Mouse (Mus musculus) C2C12 (cell line): ENCODE measurements at regions not wholly inside any gene's neighbourhood (a gene's known extent, or its start where the extent isn't known, plus 50 kb on each side); places are given as distances from the start of the nearest gene placed in this dataset.

Experiments
- H3K27me3 ChIP-seq: one replicate; pipeline ENCODE4 v1.6.1; 2011; ENCODE audit not compliant: control insufficient read depth, insufficient read depth, insufficient read length
- H3K36me3 ChIP-seq: one replicate; pipeline ENCODE4 v1.6.1; 2011; ENCODE audit not compliant: control insufficient read depth, insufficient read depth
- H3K4me3 ChIP-seq: one replicate; pipeline ENCODE4 v1.5.1; 2011; ENCODE audit warnings: mild to moderate bottlenecking, control low read depth; ENCODE audit not compliant: poor library complexity, insufficient read depth, severe bottlenecking
- H3K79me2 ChIP-seq: one replicate; pipeline ENCODE4 v1.6.1; 2011; ENCODE audit not compliant: control insufficient read depth, insufficient read depth
- H3K79me3 ChIP-seq: one replicate; pipeline ENCODE4 v1.6.1; 2011; ENCODE audit warnings: low read depth, control low read depth
- H3ac ChIP-seq: one replicate; pipeline ENCODE3; 2011; ENCODE audit warnings: low read depth; ENCODE audit not compliant: control insufficient read depth, insufficient read length
- CEBPB ChIP-seq: IDR thresholded peaks from one replicate; pipeline ENCODE4 v1.6.1; 2011; ENCODE audit warnings: low read depth, mild to moderate bottlenecking, control low read depth, moderate library complexity
- CTCF ChIP-seq: IDR thresholded peaks from one replicate; pipeline ENCODE4 v1.5.1; 2011; ENCODE audit not compliant: control insufficient read depth, insufficient read depth, insufficient read length
- FOSL1 ChIP-seq: IDR thresholded peaks from one replicate; pipeline ENCODE4 v1.8.0; 2011; ENCODE audit warnings: mild to moderate bottlenecking, low read length; ENCODE audit not compliant: poor library complexity, insufficient read depth, severe bottlenecking
- MAX ChIP-seq: IDR thresholded peaks from one replicate; pipeline ENCODE4 v1.6.1; 2011; ENCODE audit warnings: mild to moderate bottlenecking, control low read depth
- MYOD1 ChIP-seq: IDR thresholded peaks from one replicate; pipeline ENCODE4 v1.6.1; 2011; ENCODE audit warnings: low read depth; ENCODE audit not compliant: control insufficient read depth, insufficient read length
- MYOG ChIP-seq: IDR thresholded peaks from one replicate; pipeline ENCODE4 v1.6.1; 2011; ENCODE audit not compliant: control insufficient read depth, insufficient read length; ENCODE audit errors: extremely low read depth
- USF1 ChIP-seq: IDR thresholded peaks from one replicate; pipeline ENCODE4 v1.6.1; 2011; ENCODE audit warnings: low read depth, mild to moderate bottlenecking, control low read depth, moderate library complexity

- TF ChIP-seq MYOD1, result no peak
- TF ChIP-seq CTCF, result peak; percentile 57
- Histone ChIP-seq H3K79me3 (no peaks in the 10 kb centered on the region), H3K36me3 (no peaks in the 10 kb centered on the region), H3ac (no peak overlapping the region), H3K4me3 (no peak overlapping the region), H3K27me3 (no peaks in the 10 kb centered on the region), H3K79me2 (no peaks in the 10 kb centered on the region)
Observed at GRCm38 (mm10) chr8:90000899-90001640, 347.1 kb downstream of the Tox3 start.

GRCm38 (mm10) chr8:89993743-89994142, 354.4 kb downstream of the Tox3 start:
- Histone ChIP-seq H3ac (no peak overlapping the region), H3K4me3 (no peak overlapping the region), H3K27me3 (no peaks in the 10 kb centered on the region), H3K79me3 (no peaks in the 10 kb centered on the region), H3K36me3 (no peaks in the 10 kb centered on the region), H3K79me2 (no peaks in the 10 kb centered on the region)
- no peak for TF ChIP-seq USF1
- no peak for TF ChIP-seq CTCF
- no peak for TF ChIP-seq FOSL1
- no peak for TF ChIP-seq MYOD1
- no peak for TF ChIP-seq MYOG

- TF ChIP-seq MYOG (no peak), MYOD1 (no peak), FOSL1 (no peak), MAX (no peak), CTCF (no peak), USF1 (no peak), CEBPB (no peak)
- Histone ChIP-seq H3K79me3 (no peaks in the 10 kb centered on the region), H3K4me3 (no peak overlapping the region), H3K79me2 (no peaks in the 10 kb centered on the region), H3K27me3 (no peaks in the 10 kb centered on the region), H3K36me3 (no peaks in the 10 kb centered on the region), H3ac (no peak overlapping the region)
Observed at GRCm38 (mm10) chr8:89983859-89984258, 364.3 kb downstream of the Tox3 start.

GRCm38 (mm10) chr8:89982551-89982950, 365.6 kb downstream of the Tox3 start:
- Histone ChIP-seq H3K27me3 (no peaks in the 10 kb centered on the region), H3K36me3 (no peaks in the 10 kb centered on the region), H3K79me3 (no peaks in the 10 kb centered on the region), H3K4me3 (no peak overlapping the region), H3K79me2 (no peaks in the 10 kb centered on the region), H3ac (no peak overlapping the region)
- TF ChIP-seq USF1, result no peak
- TF ChIP-seq CTCF, result no peak
- no peak for TF ChIP-seq MYOD1
- TF ChIP-seq CEBPB, result no peak
- TF ChIP-seq MAX, result no peak
- no peak for TF ChIP-seq MYOG
- no peak for TF ChIP-seq FOSL1

GRCm38 (mm10) chr8:89981320-89981719, 366.8 kb downstream of the Tox3 start:
- Histone ChIP-seq H3K27me3 (no peaks in the 10 kb centered on the region), H3K4me3 (no peak overlapping the region), H3K79me3 (no peaks in the 10 kb centered on the region), H3ac (no peak overlapping the region), H3K79me2 (no peaks in the 10 kb centered on the region), H3K36me3 (no peaks in the 10 kb centered on the region)
- no peak for TF ChIP-seq CEBPB
- TF ChIP-seq MYOG, result no peak
- no peak for TF ChIP-seq USF1
- no peak for TF ChIP-seq CTCF
- no peak for TF ChIP-seq MAX
- no peak for TF ChIP-seq FOSL1
- no peak for TF ChIP-seq MYOD1

GRCm38 (mm10) chr8:89980441-89980840, 367.7 kb downstream of the Tox3 start:
- Histone ChIP-seq H3K4me3 (no peak overlapping the region), H3K36me3 (no peaks in the 10 kb centered on the region), H3K79me2 (no peaks in the 10 kb centered on the region), H3K27me3 (no peaks in the 10 kb centered on the region), H3K79me3 (no peaks in the 10 kb centered on the region), H3ac (no peak overlapping the region)
- TF ChIP-seq FOSL1, result no peak
- no peak for TF ChIP-seq CEBPB
- TF ChIP-seq USF1, result no peak
- TF ChIP-seq MAX, result no peak
- TF ChIP-seq CTCF, result no peak
- TF ChIP-seq MYOD1, result no peak
- TF ChIP-seq MYOG, result no peak
